ENCODE assay signal across 11 mouse cellular contexts in the genomic region with DNA sequence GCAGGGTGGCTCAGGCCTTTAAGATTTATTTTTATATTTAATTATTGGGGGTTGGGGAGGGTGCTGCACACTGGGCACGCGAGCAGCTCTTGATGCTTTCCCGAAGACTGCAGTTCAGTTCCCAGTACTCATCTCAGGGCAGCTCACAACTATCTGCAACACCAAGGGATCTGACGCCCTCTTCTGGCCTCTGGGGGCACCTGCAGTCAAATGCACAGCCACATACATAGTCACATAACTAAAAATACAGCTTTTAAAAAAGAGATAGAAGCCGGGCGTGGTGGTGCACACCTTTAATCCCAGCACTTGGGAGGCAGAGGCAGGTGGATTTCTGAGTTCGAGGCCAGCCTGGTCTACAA. TPM values are rescaled to one million over a fixed set of nuclear protein-coding genes. Genes with fewer than 3 reads are reported as not detected.
DNase-seq lines count a peak whose midpoint lies in the region; ATAC-seq lines count a peak whose summit lies in the region.
"Had no signal": no experiment of that assay in that cellular context is flagged by ENCODE, and none has a peak within 500 bp of the region (broad histone marks: within the 10 kb centered on the region; RNA-seq: fewer than 3 reads in every experiment).

No protein-coding gene starts in this region.

- H3K9ac ChIP-seq in heart, embryonic 16.5 days (ENCODE audit: low read length), result no peak overlapping the region
- H3K9ac ChIP-seq in embryonic facial prominence, embryonic 13.5 days, result no peak overlapping the region
- H3K9ac ChIP-seq: liver, embryonic 15.5 days had no signal

- H3K27me3 ChIP-seq in heart, embryonic 16.5 days (ENCODE audit: control insufficient read depth, insufficient read depth, low read length), result no peaks in the 10 kb centered on the region
- peaks cover 22% of the 10 kb centered on the region for H3K27me3 ChIP-seq in embryonic facial prominence, embryonic 13.5 days
- peaks cover 62% of the 10 kb centered on the region for H3K27me3 ChIP-seq in midbrain, embryonic 10.5 days (ENCODE audit: low read depth, poor library complexity, severe bottlenecking)

- H3K36me3 ChIP-seq in heart, embryonic 16.5 days (ENCODE audit: control insufficient read depth, insufficient read depth), result no peaks in the 10 kb centered on the region
- H3K36me3 ChIP-seq in embryonic facial prominence, embryonic 13.5 days, result no peaks in the 10 kb centered on the region
- peaks cover 4% of the 10 kb centered on the region; the same call in 1 of the 2 replicates for H3K36me3 ChIP-seq in midbrain, embryonic 10.5 days
- H3K36me3 ChIP-seq: liver, embryonic 15.5 days had no signal

- DNase-seq in heart, postnatal 14 days, result no peak
- peak; percentile 87 for DNase-seq in ES-CJ7 (ENCODE audit: low read depth, low spot score)
- DNase-seq in midbrain, embryonic 10.5 days (ENCODE audit: low spot score), result no peak
- DNase-seq in left cerebral cortex, postnatal 25 days (ENCODE audit: low spot score in 2 of 2), result no peak
- no peak for DNase-seq in T-cell, adult 2 months (ENCODE audit: low spot score)
- no peak for DNase-seq in spleen, adult 12 weeks (ENCODE audit: low spot score)
- DNase-seq: thymus, adult 2 months had no signal

- H3K4me2 ChIP-seq in heart, embryonic 16.5 days (ENCODE audit: low read depth, low read length), result no peak overlapping the region
- no peak overlapping the region for H3K4me2 ChIP-seq in embryonic facial prominence, embryonic 13.5 days

- no peaks in the 10 kb centered on the region for H3K9me3 ChIP-seq in heart, embryonic 16.5 days (replicated peaks; ENCODE audit: control insufficient read depth, low read length)
- H3K9me3 ChIP-seq in embryonic facial prominence, embryonic 13.5 days, result no peaks in the 10 kb centered on the region
- H3K9me3 ChIP-seq in midbrain, embryonic 10.5 days (replicated peaks), result peaks cover 3% of the 10 kb centered on the region; the same call in 1 of the 2 replicates
- H3K9me3 ChIP-seq: liver, embryonic 15.5 days had no signal

- H3K4me1 ChIP-seq in heart, embryonic 16.5 days (ENCODE audit: control insufficient read depth, insufficient read depth, low read length), result peaks cover 39% of the 10 kb centered on the region
- peaks cover 58% of the 10 kb centered on the region for H3K4me1 ChIP-seq in embryonic facial prominence, embryonic 13.5 days
- H3K4me1 ChIP-seq in midbrain, embryonic 10.5 days, result peaks cover 82% of the 10 kb centered on the region

- ATAC-seq in heart, embryonic 16.5 days (replicated peaks; ENCODE audit: extremely low read depth, insufficient read depth, low FRiP score), result no peak
- no peak for ATAC-seq in embryonic facial prominence, embryonic 13.5 days (ENCODE audit: insufficient number of reproducible peaks, insufficient read depth, low FRiP score, low TSS enrichment, low read depth)
- ATAC-seq: inflammation-experienced regulatory T-cells, adult 6 months had no signal

- intact Hi-C loops in heart, postnatal 14 days (cut with DNase I), result loop anchor here (1.0 kb wide), 1 partner anchor 53 kb away; the partner anchor contains the start of gene Foxp4
- intact Hi-C loops in left cerebral cortex, postnatal 25 days (cut with DNase I), result no loop called here

- 90% methylated on average over 7 of the region's 7 CpGs for WGBS in heart, embryonic 16.5 days
- 84% methylated on average over 7 of the region's 7 CpGs for WGBS in embryonic facial prominence, embryonic 13.5 days
- WGBS in midbrain, embryonic 10.5 days, result 79% methylated on average over 7 of the region's 7 CpGs

- H3K4me3 ChIP-seq in heart, embryonic 16.5 days (ENCODE audit: low read length), result no peak overlapping the region
- no peak overlapping the region for H3K4me3 ChIP-seq in embryonic facial prominence, embryonic 13.5 days
- H3K4me3 ChIP-seq in midbrain, embryonic 10.5 days, result peak overlapping the region; percentile 57; the same call in 1 of the 2 replicates
- H3K4me3 ChIP-seq: liver, embryonic 15.5 days had no signal

- H3K27ac ChIP-seq in heart, embryonic 16.5 days (ENCODE audit: low read length), result peak overlapping the region; percentile 91
- H3K27ac ChIP-seq in embryonic facial prominence, embryonic 13.5 days, result peak overlapping the region; percentile 91; the same call in 1 of the 2 replicates
- peak overlapping the region; percentile 91 for H3K27ac ChIP-seq in midbrain, embryonic 10.5 days (replicated peaks)
- H3K27ac ChIP-seq: liver, embryonic 15.5 days had no signal

RNA-seq across cellular contexts. Expression of gene Foxp4, which starts 52.5 kb away (rescaled TPM):
- 6.5 and 6.6 TPM in 2 replicates for polyA plus RNA-seq in heart, embryonic 16.5 days (2015; fragmentation: Nextera tagmentation; extraction: Ambion mirVana)
- total RNA-seq in heart, postnatal 14 days (2021), result 10 to 100 TPM; 12.2 to 13.6 TPM
- 18.9 and 19.8 TPM in 2 replicates for polyA plus RNA-seq in embryonic facial prominence, embryonic 13.5 days (2015; fragmentation: Nextera tagmentation; extraction: Ambion mirVana)
- 21.8 and 25.5 TPM in 2 replicates for polyA plus RNA-seq in midbrain, embryonic 10.5 days (2016; fragmentation: Nextera tagmentation; extraction: Ambion mirVana)
- 10 to 100 TPM; 41.3 to 42.7 TPM for total RNA-seq in left cerebral cortex, postnatal 25 days (2021)
